Mouse (Mus musculus) limb, embryonic 11.5 days (tissue): ENCODE measurements around the gene Tinagl1. TPM values are rescaled to one million over a fixed set of nuclear protein-coding genes. Genes with fewer than 3 reads are reported as not detected.

ENCODE experiments used
- ATAC-seq: fragments of 200-750 bp; cut with Nextera tagmentation; 2 replicates; pipeline ENCODE4 v1.8.0; 2017; ENCODE audit warnings: low read depth; ENCODE audit not compliant: insufficient number of reproducible peaks, low FRiP score, low TSS enrichment
- DNase-seq: peaks from one replicate; pipeline ENCODE4 v3.0.0-alpha.2; 2015; ENCODE audit warnings: low spot score
- H3K27ac ChIP-seq: fragments of 300-500 bp; sonication (generic); replicated peaks from 2 replicates; pipeline ENCODE4 v1.5.1; 2014; ENCODE audit warnings: low read depth, mild to moderate bottlenecking, low read length
- H3K27me3 ChIP-seq: fragments of 300-500 bp; sonication (generic); 2 replicates; pipeline ENCODE4 v1.6.1; 2014; ENCODE audit warnings: mild to moderate bottlenecking, low read length, mixed read lengths; ENCODE audit not compliant: control insufficient read depth, insufficient read depth
- H3K36me3 ChIP-seq: fragments of 300-500 bp; sonication (generic); 2 replicates; pipeline ENCODE4 v1.6.1; 2014; ENCODE audit warnings: mild to moderate bottlenecking, low read length, moderate library complexity, mixed read lengths; ENCODE audit not compliant: control insufficient read depth, insufficient read depth
- H3K4me1 ChIP-seq: fragments of 300-500 bp; sonication (generic); 2 replicates; pipeline ENCODE4 v1.6.1; 2014; ENCODE audit warnings: low read length, mixed read lengths; ENCODE audit not compliant: control insufficient read depth, insufficient read depth
- H3K4me2 ChIP-seq: fragments of 300-500 bp; sonication (generic); 2 replicates; pipeline ENCODE4 v1.6.1; 2014; ENCODE audit warnings: low read depth, mild to moderate bottlenecking, moderate library complexity; ENCODE audit not compliant: severe bottlenecking
- H3K4me3 ChIP-seq: fragments of 300-500 bp; sonication (generic); 2 replicates; pipeline ENCODE4 v1.5.1; 2014; ENCODE audit warnings: low read depth, low read length
- H3K9ac ChIP-seq: fragments of 300-500 bp; sonication (generic); 2 replicates; pipeline ENCODE4 v1.6.1; 2014; ENCODE audit warnings: mild to moderate bottlenecking, low read length
- H3K9me3 ChIP-seq: fragments of 300-500 bp; sonication (generic); 2 replicates; pipeline ENCODE4 v1.6.1; 2016; ENCODE audit warnings: low read length; ENCODE audit not compliant: control insufficient read depth
- WGBS: fragments of 180-500 bp; shearing (Covaris S2); extraction: QIAGEN DNeasy Blood & Tissue Kit; methylation state at CpG from one replicate; pipeline ENCODE4 v1.1.7; 2014; 5-methylcytosine and 5-hydroxymethylcytosine counted together
- polyA plus RNA-seq: library from polyadenylated mRNA; unstranded; fragments of >200 nt; fragmentation: Nextera tagmentation; extraction: Ambion mirVana; gene quantifications from 2 replicates; pipeline ENCODE4 v1.2.1, GENCODE M21; 2014

Gene Tinagl1
- polyA plus RNA-seq, 1 experiment from 2014 or later = 6.9 TPM

DNA sequence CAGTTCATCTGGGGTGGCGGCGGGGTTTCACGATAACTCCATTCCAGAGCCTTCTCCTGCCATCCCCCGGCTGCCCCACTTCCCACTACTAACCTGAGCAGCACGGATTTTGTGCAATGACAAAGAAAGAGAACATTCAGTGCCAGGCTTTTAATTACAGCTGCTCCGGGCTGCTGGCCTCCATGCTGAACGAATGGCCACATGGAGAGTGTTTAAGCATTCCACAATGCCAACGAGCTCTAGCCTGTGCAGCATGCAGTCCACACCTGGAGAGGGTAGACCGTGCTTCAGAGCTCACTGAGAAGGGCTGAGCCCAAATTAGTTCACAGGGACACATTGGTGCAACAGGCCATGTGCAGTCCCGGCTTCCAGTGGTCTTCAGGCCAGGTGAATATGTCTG, 44.8 kb downstream of the Tinagl1 start:
- DNase-seq = no peak
- Histone ChIP-seq H3K36me3 (peaks cover 9% of the 10 kb centered on the region), H3K9ac (no peak overlapping the region), H3K27me3 (no peaks in the 10 kb centered on the region), H3K27ac (no peak overlapping the region), H3K9me3 (no peaks in the 10 kb centered on the region), H3K4me3 (no peak overlapping the region), H3K4me2 (no peak overlapping the region), H3K4me1 (0 out of 2 replicates have a peak, but pooled peaks cover 5% of the 10 kb centered on the region)
- 81% methylated on average over 10 of the region's 10 CpGs for WGBS
- no peak for ATAC-seq

GRCm38 (mm10) chr4:130128907-130129306, 46.0 kb downstream of the Tinagl1 start:
- no peaks in the 10 kb centered on the region for H3K27me3 ChIP-seq
- DNase-seq = no peak
- 0 out of 2 replicates have a peak, but pooled peaks cover 5% of the 10 kb centered on the region for H3K4me1 ChIP-seq
- H3K9ac ChIP-seq = no peak overlapping the region
- H3K4me3 ChIP-seq = no peak overlapping the region
- no peak overlapping the region for H3K4me2 ChIP-seq
- no peak overlapping the region for H3K27ac ChIP-seq
- no peaks in the 10 kb centered on the region for H3K9me3 ChIP-seq
- no peak for ATAC-seq
- H3K36me3 ChIP-seq = peaks cover 10% of the 10 kb centered on the region
- 81% methylated on average over 5 of the region's 5 CpGs for WGBS

DNA sequence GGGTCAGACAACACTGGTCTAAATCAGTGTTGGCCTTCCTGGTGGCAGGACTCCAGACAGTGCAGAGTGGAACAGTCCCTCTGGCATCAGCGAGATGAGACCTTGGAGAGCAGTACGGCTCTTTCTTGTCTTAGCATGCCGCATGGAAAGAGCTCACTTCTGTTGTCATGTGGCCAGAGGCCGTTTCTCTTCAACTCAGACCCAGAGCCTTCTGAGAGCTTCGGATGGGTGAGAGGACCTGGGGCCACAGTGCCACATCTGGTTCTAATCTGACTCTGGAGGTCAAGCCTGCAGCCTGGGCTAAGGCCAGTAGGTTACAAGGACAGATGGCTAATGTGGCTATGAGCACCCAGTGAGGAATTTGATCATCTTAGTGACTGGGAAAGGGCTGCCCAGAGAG, 49.0 kb downstream of the Tinagl1 start:
- H3K9me3 ChIP-seq = no peaks in the 10 kb centered on the region
- 38% methylated on average over 5 of the region's 5 CpGs for WGBS
- H3K27me3 ChIP-seq = no peaks in the 10 kb centered on the region
- no peak overlapping the region for H3K4me2 ChIP-seq
- ATAC-seq (no peak), DNase-seq (no peak)
- no peak overlapping the region for H3K27ac ChIP-seq
- H3K36me3 ChIP-seq = peaks cover 17% of the 10 kb centered on the region
- H3K4me1 ChIP-seq = 0 out of 2 replicates have a peak, but pooled peaks cover 5% of the 10 kb centered on the region
- no peak overlapping the region for H3K9ac ChIP-seq
- no peak overlapping the region for H3K4me3 ChIP-seq

DNA sequence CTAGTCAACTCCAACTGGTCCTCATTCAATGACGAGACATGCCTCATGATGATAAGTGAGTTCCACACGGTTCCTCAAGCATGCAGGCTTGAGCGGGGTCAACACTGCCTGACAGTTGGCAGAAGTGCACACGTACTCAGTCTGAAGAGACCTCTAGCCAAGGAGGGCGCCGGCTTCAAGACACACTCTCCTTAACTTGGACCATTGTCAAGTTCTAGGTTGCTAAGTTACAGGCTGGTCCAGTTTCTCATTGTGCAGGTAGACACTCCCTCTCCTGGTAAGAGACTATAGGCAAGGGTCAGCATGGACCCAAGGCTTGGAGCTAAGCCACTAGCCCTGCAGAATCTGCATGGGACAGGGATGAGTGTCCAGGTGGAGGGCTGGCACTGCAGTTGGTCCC, 49.8 kb downstream of the Tinagl1 start:
- no peaks in the 10 kb centered on the region for H3K27me3 ChIP-seq
- H3K36me3 ChIP-seq = peaks cover 17% of the 10 kb centered on the region
- 94% methylated on average over 6 of the region's 6 CpGs for WGBS
- no peaks in the 10 kb centered on the region for H3K9me3 ChIP-seq
- H3K9ac ChIP-seq = no peak overlapping the region
- H3K4me3 ChIP-seq = no peak overlapping the region
- H3K4me2 ChIP-seq = no peak overlapping the region
- no peak overlapping the region for H3K27ac ChIP-seq
- DNase-seq (no peak), ATAC-seq (no peak)
- H3K4me1 ChIP-seq = 0 out of 2 replicates have a peak, but pooled peaks cover 5% of the 10 kb centered on the region

DNA sequence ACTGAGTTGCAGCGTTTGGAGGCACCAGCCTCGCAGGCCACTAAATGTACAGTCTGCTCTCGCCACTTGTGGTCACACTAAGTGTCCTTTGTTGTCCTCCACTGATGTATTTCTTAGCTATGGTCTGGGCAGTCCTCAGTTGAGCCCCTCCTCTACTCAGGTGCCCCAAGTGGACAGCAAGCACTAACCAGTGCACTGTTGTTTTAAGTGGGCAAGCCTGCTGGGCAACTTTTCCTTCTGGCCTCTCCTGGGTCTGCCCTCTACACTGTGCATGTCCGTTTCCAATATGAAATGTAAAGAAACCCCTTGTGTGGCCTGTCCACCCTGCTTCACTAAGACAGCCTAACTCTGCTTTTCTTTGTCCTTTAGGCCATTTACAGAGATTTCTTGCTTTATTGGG, 50.8 kb downstream of the Tinagl1 start:
- Histone ChIP-seq H3K9ac (no peak overlapping the region), H3K4me2 (no peak overlapping the region), H3K27ac (no peak overlapping the region), H3K4me1 (0 out of 2 replicates have a peak, but pooled peaks cover 5% of the 10 kb centered on the region), H3K9me3 (no peaks in the 10 kb centered on the region), H3K27me3 (no peaks in the 10 kb centered on the region), H3K4me3 (no peak overlapping the region), H3K36me3 (peaks cover 17% of the 10 kb centered on the region)
- ATAC-seq (no peak), DNase-seq (no peak)
- WGBS = 92% methylated on average over 4 of the region's 4 CpGs

GRCm38 (mm10) chr4:130123020-130123419, 51.9 kb downstream of the Tinagl1 start:
- peaks cover 17% of the 10 kb centered on the region for H3K36me3 ChIP-seq
- 0 out of 2 replicates have a peak, but pooled peaks cover 5% of the 10 kb centered on the region for H3K4me1 ChIP-seq
- no peak overlapping the region for H3K9ac ChIP-seq
- H3K4me3 ChIP-seq = no peak overlapping the region
- no peak overlapping the region for H3K4me2 ChIP-seq
- H3K27ac ChIP-seq = no peak overlapping the region
- no peaks in the 10 kb centered on the region for H3K9me3 ChIP-seq
- WGBS = 91% methylated on average over 5 of the region's 5 CpGs
- DNase-seq = no peak
- no peaks in the 10 kb centered on the region for H3K27me3 ChIP-seq
- ATAC-seq = no peak

DNA sequence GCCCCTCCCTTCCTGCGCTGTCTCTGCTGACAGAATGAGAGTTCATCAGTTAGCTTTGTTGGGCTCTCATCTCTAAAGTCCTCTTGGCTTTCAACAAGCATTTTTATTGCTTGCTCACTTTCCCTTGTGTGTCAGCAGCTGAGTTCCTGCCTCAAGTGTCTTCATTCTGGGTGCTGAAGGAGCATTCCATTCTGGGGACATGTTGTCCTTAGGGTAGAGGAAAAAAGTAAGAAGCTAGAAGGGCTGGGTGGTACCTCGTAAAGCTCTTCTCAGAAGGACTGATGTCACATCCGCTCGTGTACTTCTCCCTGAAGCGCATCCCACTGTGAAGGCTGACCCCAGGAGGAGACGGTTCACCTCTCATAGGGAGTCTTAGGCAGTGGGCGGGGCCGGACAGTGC, 53.4 kb downstream of the Tinagl1 start:
- no peaks in the 10 kb centered on the region for H3K27me3 ChIP-seq
- no peak overlapping the region for H3K27ac ChIP-seq
- 0 out of 2 replicates have a peak, but pooled peaks cover 5% of the 10 kb centered on the region for H3K4me1 ChIP-seq
- DNase-seq = no peak
- no peak overlapping the region for H3K4me3 ChIP-seq
- H3K4me2 ChIP-seq = no peak overlapping the region
- no peaks in the 10 kb centered on the region for H3K9me3 ChIP-seq
- H3K9ac ChIP-seq = no peak overlapping the region
- ATAC-seq = no peak
- peaks cover 14% of the 10 kb centered on the region for H3K36me3 ChIP-seq
- WGBS = 77% methylated on average over 8 of the region's 8 CpGs

DNA sequence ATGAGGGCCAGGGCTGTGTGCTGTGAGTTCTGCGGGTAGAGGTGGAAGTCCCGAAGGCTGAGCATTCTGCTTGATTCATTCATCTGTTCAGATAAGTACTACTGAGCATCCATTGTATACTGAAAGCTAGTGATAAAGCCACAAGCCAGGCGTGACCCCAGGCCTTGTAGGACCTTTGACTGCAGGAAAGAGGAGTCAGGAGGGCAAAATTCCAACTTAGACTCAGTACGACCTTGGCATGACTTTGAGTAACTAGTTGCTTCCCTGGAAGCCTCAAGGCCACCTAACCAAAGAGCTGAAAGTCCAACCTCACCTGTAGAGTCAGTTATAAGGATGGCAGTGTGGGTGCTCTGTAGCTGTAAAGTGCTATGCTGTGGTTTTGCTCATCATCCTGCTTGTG, 54.2 kb downstream of the Tinagl1 start:
- Histone ChIP-seq H3K27ac (no peak overlapping the region), H3K27me3 (no peaks in the 10 kb centered on the region), H3K9ac (no peak overlapping the region), H3K4me2 (no peak overlapping the region), H3K4me3 (no peak overlapping the region), H3K36me3 (peaks cover 14% of the 10 kb centered on the region), H3K9me3 (no peaks in the 10 kb centered on the region), H3K4me1 (0 out of 2 replicates have a peak, but pooled peaks cover under 1% of the 10 kb centered on the region)
- 94% methylated on average over 4 of the region's 4 CpGs for WGBS
- no peak for DNase-seq
- no peak for ATAC-seq
